Mouse (Mus musculus) liver, adult (tissue): ENCODE measurements around the gene Gadl1.

Source experiments
- GATA4 ChIP-seq: IDR thresholded peaks from 2 replicates; pipeline ENCODE4 v1.6.1; 2014; ENCODE audit warnings: mild to moderate bottlenecking, low read length; ENCODE audit not compliant: insufficient replicate concordance

Gene Gadl1

GRCm38 (mm10) chr9:115909155-115909554 is at the start of gene Gadl1:
TSS of gene Gadl1 (plus strand) at chr9:115909455.
- no peak for TF ChIP-seq GATA4

GRCm38 (mm10) chr9:115862802-115863201 is 46.5 kb upstream of the Gadl1 start:
- no peak for TF ChIP-seq GATA4

DNA sequence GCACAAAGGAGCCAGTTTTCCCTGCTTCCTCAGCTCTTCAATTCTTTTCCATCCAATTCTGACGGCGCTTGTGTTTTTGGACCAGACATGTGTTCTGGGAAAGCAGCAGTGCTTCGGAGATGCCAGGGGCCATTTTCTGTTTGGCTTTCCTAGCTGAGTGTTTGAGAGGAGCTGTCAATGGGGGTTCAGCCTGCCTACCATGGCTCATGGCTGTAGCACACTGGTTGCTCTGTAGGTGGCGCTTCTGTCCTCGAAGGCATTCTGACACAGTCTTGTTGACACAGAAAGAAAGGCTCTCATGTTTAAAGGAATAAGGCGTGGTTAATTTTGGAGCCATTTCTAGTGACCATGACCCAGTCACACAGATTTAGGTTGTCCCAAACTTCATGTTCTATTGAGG is 45.9 kb upstream of the Gadl1 start:
- no peak for TF ChIP-seq GATA4

GRCm38 (mm10) chr9:115867277-115867676 is 42.0 kb upstream of the Gadl1 start:
- TF ChIP-seq GATA4, result no peak

GRCm38 (mm10) chr9:115870168-115870567 is 39.1 kb upstream of the Gadl1 start:
- no peak for TF ChIP-seq GATA4

GRCm38 (mm10) chr9:115870640-115871039 is 38.6 kb upstream of the Gadl1 start:
- no peak for TF ChIP-seq GATA4

DNA sequence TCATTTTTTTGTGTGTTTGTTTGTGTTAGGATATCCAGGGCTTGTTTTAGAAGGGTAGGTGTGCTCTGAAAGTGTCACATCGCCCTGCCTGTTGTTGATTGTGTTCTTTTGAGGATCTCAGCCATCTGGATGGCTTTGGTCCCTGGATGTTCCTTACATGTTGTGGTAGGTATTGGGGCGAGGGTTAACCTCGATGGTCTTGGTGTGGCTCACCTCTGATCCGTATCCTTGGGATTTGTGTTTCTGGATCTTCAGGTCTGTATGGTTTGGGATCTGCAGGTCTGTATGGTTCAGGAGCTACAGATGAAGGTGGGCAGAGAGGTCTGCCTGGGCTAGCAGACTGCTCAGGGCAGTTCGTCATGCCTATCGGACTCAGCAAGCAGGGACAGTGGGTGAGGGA is 28.8 kb upstream of the Gadl1 start:
- no peak for TF ChIP-seq GATA4

DNA sequence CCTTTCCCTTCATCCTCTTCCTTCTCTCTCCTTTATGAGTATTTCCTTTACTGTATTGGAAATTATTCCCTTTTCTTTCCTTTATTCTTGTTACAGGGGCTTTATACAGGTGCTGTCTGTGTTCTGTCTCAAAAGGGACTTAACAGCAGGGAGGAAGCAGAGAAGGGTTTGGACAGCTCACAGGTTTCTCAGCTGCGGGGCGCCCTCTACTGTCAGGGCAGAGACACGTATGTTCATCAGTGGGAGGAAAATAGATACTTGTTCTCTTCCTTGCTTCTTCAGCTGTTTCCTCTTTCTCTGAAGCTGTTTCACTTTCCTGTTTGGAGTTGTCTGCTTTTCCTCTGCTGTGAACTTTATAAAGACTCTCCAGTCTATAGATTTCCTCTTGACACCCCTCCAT is 28.1 kb upstream of the Gadl1 start:
- no peak for TF ChIP-seq GATA4

DNA sequence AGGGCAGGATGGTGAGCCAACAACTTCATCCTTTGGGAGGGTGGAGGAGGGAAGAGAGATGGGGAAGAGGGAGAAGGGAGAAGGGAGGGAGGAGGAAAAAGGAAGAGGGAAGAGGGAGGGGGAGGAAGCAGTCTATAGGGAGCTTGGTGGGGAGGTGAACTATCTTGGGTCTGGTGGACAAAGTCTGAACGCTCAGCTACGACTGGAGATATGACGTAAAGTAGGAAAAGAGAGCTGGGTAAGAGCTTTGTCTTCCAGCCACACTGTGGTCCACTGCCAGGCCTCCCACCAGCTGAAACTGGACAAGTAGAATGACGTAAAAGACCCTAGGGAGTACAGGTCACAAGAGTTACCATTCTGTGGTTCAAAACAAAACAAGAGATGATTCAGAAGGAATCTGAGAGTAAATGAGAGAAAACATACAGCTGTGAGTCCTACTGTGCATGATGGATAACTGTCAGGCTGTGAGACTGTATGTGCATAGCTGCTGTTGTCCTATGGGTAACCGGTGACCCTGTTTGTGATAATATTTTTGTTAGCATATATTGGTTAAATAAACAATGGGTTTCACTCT is 26.5 kb upstream of the Gadl1 start:
- no peak for TF ChIP-seq GATA4

- TF ChIP-seq GATA4, result no peak
Observed at GRCm38 (mm10) chr9:115883413-115883812, 25.8 kb upstream of the Gadl1 start.

GRCm38 (mm10) chr9:115887571-115887970 is 21.7 kb upstream of the Gadl1 start:
- no peak for TF ChIP-seq GATA4

DNA sequence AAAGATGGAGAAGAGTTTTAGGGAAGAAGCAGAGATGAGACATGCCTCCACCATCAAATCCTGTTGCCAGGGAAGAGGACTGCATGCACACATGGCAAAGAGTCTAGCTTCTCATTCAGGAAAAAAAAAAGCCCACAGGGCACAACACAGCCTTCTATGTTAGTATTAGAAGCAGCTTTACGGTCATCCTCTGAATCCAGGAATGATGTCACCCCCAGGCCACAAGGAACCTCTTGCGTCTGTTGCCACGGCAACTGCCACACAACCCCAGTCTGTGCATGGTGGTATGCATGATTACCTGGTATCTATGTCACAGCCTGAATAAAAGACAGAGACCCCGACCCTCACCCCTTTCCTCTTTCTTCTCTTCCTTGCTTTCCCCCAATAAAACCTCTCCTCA is 16.1 kb upstream of the Gadl1 start:
- no peak for TF ChIP-seq GATA4

DNA sequence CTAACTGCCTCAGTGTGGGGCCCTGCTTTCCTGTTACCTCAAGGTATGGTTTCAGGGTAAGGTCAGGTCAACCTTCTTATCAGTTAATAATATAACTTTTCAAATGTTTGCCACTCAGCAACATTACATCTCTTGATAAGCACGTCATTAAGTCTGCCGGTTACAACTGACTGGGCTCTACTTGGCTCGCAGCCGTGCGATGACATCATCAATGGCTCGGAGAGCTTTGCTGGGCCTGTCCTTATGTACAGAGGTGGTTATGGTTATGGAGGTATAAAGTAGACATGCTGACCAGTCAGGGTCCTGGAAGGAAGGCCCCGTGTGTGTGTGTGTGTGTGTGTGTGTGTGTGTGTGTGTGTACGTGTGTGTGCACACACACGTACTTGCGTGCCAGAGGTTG is 15.3 kb upstream of the Gadl1 start:
- TF ChIP-seq GATA4, result no peak

- TF ChIP-seq GATA4, result no peak
Observed at GRCm38 (mm10) chr9:115908325-115908724, 930 bp upstream of the Gadl1 start.

GRCm38 (mm10) chr9:115914006-115914405 is 4.8 kb downstream of the Gadl1 start:
- no peak for TF ChIP-seq GATA4

GRCm38 (mm10) chr9:115915586-115916270 is 6.5 kb downstream of the Gadl1 start:
- TF ChIP-seq GATA4, result no peak

GRCm38 (mm10) chr9:115919736-115920135 is 10.5 kb downstream of the Gadl1 start:
- no peak for TF ChIP-seq GATA4
